Mouse (Mus musculus) embryonic fibroblast, embryonic 13.5 days (primary cell): ENCODE data around the gene Rbks. TPM values are rescaled to one million over a fixed set of nuclear protein-coding genes. Genes with fewer than 3 reads are reported as not detected.
"Not testable (repeated sequence)": the region's sequence is repeated elsewhere in the genome, so short reads cannot be mapped to it uniquely, and the experiment has no call there.

Source experiments
- H3K27ac ChIP-seq: 2 replicates; pipeline ENCODE4 v1.5.1; 2012; ENCODE audit warnings: low read length, control low read depth, inconsistent platforms; ENCODE audit not compliant: insufficient read depth
- H3K4me1 ChIP-seq: 2 replicates; pipeline ENCODE4 v1.6.1; 2011; ENCODE audit warnings: low read length; ENCODE audit not compliant: control insufficient read depth, insufficient read depth
- H3K4me3 ChIP-seq: 2 replicates; pipeline ENCODE4 v1.5.1; 2011; ENCODE audit warnings: mild to moderate bottlenecking, control low read depth, low read length; ENCODE audit not compliant: insufficient read depth
- CTCF ChIP-seq: IDR thresholded peaks from 2 replicates; pipeline ENCODE4 v1.5.1; 2011; ENCODE audit warnings: mild to moderate bottlenecking, control low read depth, low read length, moderate library complexity, borderline replicate concordance; ENCODE audit not compliant: insufficient read depth
- POLR2A ChIP-seq: IDR thresholded peaks from 2 replicates; pipeline ENCODE4 v1.6.1; 2011; ENCODE audit warnings: low read depth, mild to moderate bottlenecking, control low read depth, low read length, moderate library complexity
- polyA plus RNA-seq: library from polyadenylated mRNA; stranded (reverse); fragments of >200 nt; gene quantifications from 2 replicates; pipeline ENCODE4 v1.2.4, GENCODE M21; 2011; ENCODE audit warnings: low read depth; ENCODE audit not compliant: missing spikeins, insufficient read length

Rbks gene
- polyA plus RNA-seq, 1 experiment = not detected

DNA sequence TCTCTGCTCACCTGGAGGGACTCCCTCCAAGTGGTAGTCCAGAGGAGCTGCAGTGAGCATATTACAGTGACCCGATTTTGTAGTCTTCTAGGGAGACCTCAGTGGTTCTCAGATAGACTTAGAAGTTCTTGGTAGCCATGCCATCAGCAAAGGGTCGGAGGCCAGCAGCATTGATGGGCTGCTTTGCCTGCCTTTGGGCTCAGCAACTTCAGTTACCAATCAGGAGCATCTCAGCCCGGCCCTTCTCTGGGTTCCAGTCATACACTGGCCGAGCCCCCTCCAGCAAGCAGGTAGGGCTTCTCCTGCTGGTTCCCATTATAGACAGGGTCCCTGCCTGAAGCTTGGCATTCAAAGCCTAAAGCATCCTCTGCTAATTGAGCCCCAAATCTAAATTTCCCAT lies 101.6 kb downstream of the Rbks start:
- Histone ChIP-seq H3K4me1 (0 out of 2 replicates have a peak, but pooled peaks cover 4% of the 10 kb centered on the region), H3K27ac (no peak overlapping the region; the same call in 1 of the 2 replicates), H3K4me3 (no peak overlapping the region)
- TF ChIP-seq CTCF = no peak
- no peak for TF ChIP-seq POLR2A

DNA sequence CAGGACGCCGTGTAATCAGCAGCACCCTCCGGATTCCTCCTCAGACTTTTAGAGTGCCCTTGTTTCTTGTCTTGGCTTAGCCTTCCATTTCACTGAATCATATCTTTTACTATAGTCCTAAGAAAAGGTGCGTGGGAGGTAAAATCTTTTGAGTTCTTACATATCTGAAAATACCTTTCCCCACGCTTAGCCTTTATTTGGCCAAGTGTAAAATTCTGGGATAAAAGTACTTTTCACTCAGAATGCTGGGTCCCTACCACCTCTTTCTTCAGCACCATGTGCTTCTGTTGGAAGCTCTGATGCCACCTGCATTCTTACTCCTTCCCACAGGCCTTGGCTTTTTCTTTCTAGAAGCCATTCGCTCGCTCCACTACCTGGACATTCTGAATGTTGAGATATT lies 106.3 kb downstream of the Rbks start:
- TF ChIP-seq POLR2A (no peak), CTCF (no peak)
- Histone ChIP-seq H3K4me3 (no peak overlapping the region), H3K4me1 (no peaks in the 10 kb centered on the region), H3K27ac (no peak overlapping the region)

DNA sequence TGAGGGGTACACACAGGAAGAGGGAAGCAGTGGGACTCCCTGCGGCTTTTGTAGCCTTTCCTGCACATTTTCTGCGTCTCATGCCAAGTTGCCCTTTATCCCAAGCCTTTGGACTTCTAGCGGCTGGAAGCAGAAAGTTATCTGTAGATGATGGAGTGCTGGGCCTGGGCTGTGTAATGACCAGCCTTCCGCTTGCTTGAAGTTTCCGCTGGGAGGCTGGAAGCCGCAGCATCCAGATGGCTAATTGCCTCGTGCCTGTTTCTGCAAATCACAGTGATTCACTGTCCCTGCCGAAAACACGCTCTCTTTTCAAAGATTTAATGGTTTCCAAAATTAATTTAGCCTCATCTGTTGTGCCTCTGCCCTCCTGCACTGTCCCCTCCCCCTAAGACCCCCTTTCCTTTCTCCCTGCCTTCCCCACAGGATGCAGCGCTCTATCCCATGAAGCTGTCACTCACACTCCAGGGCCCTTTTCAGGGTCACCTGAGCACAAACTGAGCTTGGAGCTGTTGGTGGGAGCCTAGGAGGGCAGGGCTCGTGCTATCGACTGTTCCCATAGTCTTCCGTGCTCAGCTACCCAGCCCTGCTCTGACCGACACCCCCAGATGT lies 107.6 kb downstream of the Rbks start:
- no peaks in the 10 kb centered on the region for H3K4me1 ChIP-seq
- no peak overlapping the region for H3K27ac ChIP-seq
- TF ChIP-seq POLR2A (no peak), CTCF (no peak)
- no peak overlapping the region for H3K4me3 ChIP-seq

DNA sequence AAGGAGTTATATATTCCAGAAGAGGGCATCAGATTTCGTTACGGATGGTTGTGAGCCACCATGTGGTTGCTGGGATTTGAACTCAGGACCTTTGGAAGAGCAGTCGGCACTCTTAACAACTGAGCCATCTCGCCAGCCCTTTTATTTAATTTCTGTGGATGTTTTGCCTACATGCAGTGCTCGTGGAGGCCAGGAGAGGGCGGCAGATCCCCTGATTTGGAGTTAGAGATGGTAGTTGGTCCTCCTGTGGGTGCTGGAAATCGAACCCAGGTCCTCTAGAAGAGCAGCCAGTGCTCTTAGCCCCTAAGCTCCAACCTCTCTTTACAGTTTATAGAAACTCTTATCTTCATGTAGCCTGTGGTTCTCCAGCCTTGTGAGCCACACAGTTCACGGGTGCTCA lies 108.8 kb downstream of the Rbks start:
- not testable (repeated sequence) for H3K4me3 ChIP-seq, H3K27ac ChIP-seq

DNA sequence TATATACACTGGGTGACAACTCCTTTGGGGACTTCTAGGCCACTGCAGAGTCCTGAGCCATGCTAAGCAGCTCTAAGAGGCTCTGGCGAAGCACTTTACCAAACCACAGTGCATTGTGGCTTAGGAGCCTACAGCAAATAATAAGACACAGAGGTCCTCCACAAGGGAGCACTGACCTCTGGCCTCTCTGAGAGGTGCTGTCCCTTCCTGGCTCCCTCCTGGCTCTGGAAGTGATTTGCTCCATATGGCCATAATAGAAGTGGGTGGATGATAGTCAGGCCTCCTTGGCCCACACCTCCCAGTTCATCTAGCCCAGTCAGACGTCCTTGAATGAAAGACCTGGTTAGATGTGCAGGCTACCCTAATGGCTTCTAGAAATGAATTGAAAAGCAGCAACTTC lies 109.4 kb downstream of the Rbks start:
- H3K27ac ChIP-seq = no peak overlapping the region
- TF ChIP-seq POLR2A = no peak
- TF ChIP-seq CTCF = no peak

More for the DNA sequence above, 108.8 kb downstream of the Rbks start:
- not testable (repeated sequence) for H3K4me1 ChIP-seq

DNA sequence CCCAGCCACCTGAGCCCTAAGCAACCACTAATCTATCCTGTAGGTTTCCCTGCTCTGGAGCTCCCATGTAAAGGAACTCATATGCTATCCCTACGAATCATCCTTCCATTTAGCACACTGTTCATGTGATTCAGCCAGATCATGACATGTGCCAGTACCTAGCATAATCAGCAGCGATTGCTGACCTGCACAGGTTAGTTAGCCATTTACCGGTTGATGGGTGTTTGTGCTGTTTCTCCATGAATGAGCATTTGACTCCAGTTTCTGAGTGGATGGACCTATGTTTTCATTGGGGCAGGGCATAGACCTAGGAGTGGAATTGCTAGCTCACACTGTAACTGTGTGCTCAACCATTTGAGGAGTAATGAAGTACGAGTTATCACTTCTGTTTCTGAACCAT lies 111.9 kb downstream of the Rbks start:
- Histone ChIP-seq H3K4me1 (no peaks in the 10 kb centered on the region), H3K27ac (no peak overlapping the region), H3K4me3 (no peak overlapping the region)
- TF ChIP-seq POLR2A (no peak), CTCF (no peak)

More for the DNA sequence above, 109.4 kb downstream of the Rbks start:
- H3K4me1 ChIP-seq = no peaks in the 10 kb centered on the region
- no peak overlapping the region for H3K4me3 ChIP-seq

DNA sequence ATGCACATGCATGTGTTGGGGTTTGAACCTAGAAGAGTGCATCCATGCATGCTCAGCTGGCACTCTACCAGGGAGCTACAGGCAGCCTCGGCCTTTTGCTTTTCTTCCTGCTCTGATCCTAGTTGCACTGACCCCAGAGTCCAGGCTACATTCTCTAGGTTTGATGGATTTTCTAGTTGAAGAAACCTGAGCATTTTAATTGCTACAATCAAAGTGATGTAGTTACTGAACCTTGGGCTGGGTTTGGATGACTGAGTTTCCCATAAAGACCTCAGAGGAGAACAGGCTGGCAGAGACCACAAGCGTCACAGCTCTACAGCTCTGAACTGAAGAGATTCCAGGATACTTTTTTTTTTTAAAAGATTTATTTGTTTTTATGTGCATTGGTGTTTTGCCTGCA lies 114.2 kb downstream of the Rbks start:
- Histone ChIP-seq H3K4me3 (no peak overlapping the region), H3K27ac (no peak overlapping the region), H3K4me1 (no peaks in the 10 kb centered on the region)
- TF ChIP-seq CTCF (no peak), POLR2A (no peak)

DNA sequence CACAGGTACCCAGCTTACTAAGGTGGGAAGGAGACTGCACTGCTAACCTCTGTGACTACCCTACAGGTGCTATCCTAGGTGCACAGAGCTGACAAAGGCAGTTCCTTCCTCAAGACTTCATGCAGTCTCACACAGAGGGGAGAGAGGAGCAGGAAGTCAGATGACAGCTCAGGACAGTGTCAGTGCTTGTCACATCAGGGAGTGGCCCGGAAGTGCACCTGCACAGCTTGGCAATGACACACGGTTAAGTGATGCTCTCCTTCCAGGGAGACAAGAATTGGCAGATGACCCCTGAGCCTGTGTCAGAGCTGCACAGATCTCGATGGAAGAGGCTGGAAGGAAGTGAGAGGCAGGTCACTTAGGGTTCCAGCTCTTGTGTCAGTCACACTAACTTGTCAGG lies 115.5 kb downstream of the Rbks start:
- Histone ChIP-seq H3K27ac (no peak overlapping the region), H3K4me3 (no peak overlapping the region), H3K4me1 (peaks cover 7% of the 10 kb centered on the region)
- no peak for TF ChIP-seq POLR2A
- no peak for TF ChIP-seq CTCF

DNA sequence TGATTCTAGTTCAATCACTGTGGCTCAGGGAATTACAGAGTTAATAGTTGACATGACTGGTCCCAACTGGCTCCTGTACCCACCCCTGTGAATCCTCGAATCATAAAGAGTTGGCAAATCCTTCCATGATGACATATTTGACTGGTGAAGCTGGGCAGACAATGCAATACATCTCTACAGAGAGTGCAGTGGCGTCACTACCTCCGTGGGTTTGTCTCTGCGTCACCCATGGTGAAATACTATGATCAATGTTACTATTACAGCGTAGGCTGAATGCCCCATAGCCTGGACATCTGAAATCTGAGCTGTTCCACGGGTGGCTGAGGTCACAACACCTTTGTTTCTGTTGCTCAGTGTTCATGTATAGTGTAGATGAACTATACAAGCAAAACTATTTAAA lies 116.2 kb downstream of the Rbks start:
- TF ChIP-seq POLR2A = no peak
- TF ChIP-seq CTCF = no peak
- Histone ChIP-seq H3K4me3 (no peak overlapping the region), H3K4me1 (peaks cover 9% of the 10 kb centered on the region), H3K27ac (no peak overlapping the region)

DNA sequence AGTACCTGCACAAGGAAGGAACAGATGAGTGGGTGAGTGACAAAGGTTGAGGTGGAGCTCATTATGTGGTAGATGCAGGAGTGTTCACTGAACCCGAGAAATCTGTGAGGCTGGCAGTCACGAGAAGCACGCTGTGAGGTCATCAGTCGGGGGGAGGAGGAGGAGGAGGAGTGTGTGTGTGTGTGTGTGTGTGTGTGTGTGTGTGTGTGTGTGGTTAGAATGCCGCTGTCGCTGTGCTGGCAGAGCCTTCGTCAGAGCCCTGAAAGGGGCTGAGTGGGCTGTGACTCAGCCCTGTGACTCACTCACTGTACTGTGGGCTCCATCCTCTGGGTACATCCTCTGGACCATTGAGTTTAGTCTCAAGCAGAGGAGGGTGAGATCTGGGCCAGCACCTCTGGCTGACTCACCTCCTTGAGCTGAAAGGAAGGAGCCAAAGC lies 120.9 kb downstream of the Rbks start:
- no peak for TF ChIP-seq CTCF
- TF ChIP-seq POLR2A = peak; percentile 52; the same call in 1 of the 2 replicates
- Histone ChIP-seq H3K4me1 (peaks cover 17% of the 10 kb centered on the region), H3K27ac (peak overlapping the region; percentile 90), H3K4me3 (no peak overlapping the region)

Other genes starting within 250 kb of the Rbks start
- gene Zfp512, start 245.2 kb downstream of the Rbks start, polyA plus RNA-seq = 24.3 and 30.1 TPM in 2 replicates
- 0.26 TPM in 1 of 2 replicates, not detected in the other for gene 4930548H24Rik, start 211.9 kb downstream of the Rbks start, polyA plus RNA-seq
- gene Gpn1, start 202.9 kb downstream of the Rbks start, polyA plus RNA-seq = 24.9 and 32.9 TPM in 2 replicates
- gene Slc4a1ap, start 170.6 kb downstream of the Rbks start, polyA plus RNA-seq = 41.8 and 48.9 TPM in 2 replicates
- 15.0 and 16.3 TPM in 2 replicates for gene Supt7l, start 169.8 kb downstream of the Rbks start, polyA plus RNA-seq
- 165 and 191 TPM in 2 replicates for gene Mrpl33, start 100.7 kb downstream of the Rbks start, polyA plus RNA-seq
- 60.2 and 68.7 TPM in 2 replicates for gene Babam2, start 57 bp upstream of the Rbks start, polyA plus RNA-seq